Mouse (Mus musculus) layer of hippocampus, postnatal 14 days (tissue): Measurements from ENCODE around the gene Nrl. TPM values are rescaled to one million over a fixed set of nuclear protein-coding genes. Genes with fewer than 3 reads are reported as not detected.

Source experiments
- DNase-seq, 2 experiments: peaks; one replicate each; pipeline ENCODE4 v3.0.0; 2021 to 2022; ENCODE audit warnings: low spot score in 2 of 2, mixed read lengths in 1 of 2
- total RNA-seq, 2 experiments: library from RNA; stranded (reverse); gene quantifications; 2 replicates each; pipeline ENCODE4 v1.2.3; 2021

Nrl gene
- total RNA-seq, 2 experiments from 2014 or later, result 1.5 to 2.2 TPM

DNA sequence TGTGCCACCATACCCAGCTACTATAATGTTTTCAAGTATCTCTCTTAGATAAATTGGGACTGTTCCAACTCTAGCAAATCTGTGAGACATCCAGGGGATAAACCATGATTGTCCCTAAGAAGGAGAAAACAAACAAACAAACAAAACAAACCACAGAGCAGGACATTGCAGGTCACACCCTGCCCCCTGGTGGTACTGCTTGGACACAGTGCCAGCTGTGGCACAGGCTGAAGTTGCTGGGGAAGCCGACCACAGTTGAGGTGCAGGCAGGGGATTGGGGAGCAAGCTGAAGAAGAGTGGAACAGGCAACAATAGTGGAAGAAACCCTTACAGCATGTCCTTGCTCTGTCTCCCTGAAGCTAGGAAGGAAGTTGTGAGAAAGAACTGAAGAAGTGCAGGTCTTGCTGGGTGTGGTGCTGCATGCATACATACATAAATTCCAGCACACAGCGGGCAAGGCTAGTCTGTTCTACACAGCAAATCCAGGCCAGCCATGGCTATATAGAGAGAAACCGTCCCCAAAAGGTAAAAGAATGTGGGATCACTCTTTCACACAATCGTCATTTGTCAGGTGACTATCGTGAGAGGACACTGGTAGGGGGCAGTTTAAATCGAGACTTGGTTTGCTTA is 11.4 kb upstream of the Nrl start:
- no peak for DNase-seq

DNA sequence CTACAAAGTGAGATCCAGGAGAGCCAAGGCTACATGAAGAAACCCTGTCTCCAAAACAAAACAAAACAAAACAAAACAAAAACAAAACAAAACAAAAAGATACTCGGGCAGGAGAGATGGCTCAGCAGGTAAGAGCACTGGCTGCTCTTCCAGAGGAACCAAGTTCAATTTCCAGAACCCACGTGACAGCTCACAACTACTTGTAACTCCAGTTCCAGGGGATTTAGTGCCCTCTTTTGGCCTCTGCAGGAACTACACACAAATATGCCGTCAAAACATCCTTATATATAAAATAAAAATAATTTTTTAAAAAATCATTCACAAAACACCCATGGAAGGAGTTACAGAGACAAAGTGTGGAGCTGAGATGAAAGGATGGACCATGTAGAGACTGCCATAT is 3.2 kb upstream of the Nrl start:
- no peak for DNase-seq

DNA sequence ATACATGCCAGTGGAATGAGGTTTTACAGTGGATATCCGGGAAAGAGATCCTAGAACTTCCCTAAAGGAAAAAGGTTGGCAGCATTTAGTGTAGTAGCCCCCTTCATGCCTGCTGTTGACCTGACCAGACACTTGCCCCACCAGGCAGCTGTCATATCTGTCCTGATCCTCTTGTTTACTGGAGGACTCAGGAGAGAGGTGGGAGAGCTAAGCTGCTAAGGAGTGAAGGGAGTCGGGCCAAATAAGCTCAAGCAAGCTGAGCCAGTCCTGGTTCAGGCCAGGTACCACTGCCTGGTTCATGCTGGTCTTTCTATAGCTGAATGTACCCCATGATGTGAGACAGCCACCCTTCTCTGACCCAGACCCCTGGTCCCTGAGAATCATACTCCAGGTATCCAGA is 1.9 kb upstream of the Nrl start:
- no peak for DNase-seq

DNA sequence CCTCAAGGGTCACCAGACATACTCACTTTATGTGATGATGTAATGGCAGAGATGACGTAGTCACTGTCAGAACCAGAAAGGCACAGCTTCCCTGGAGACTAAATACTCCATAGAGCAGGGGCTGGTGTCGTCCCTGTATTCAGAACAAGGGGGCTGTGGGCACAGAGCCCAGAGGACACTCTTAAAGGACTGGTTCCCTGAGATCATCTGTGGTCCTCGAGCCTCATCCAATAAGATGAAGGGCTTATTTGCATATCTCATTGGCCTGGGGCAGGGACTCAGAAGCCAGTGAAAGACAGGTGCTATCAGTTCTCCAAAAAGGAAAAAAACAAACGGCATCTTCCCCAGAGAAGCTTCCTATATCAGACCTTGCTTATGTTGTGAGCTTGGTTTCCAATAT is 719 bp downstream of the Nrl start:
- DNase-seq, result no peak

DNA sequence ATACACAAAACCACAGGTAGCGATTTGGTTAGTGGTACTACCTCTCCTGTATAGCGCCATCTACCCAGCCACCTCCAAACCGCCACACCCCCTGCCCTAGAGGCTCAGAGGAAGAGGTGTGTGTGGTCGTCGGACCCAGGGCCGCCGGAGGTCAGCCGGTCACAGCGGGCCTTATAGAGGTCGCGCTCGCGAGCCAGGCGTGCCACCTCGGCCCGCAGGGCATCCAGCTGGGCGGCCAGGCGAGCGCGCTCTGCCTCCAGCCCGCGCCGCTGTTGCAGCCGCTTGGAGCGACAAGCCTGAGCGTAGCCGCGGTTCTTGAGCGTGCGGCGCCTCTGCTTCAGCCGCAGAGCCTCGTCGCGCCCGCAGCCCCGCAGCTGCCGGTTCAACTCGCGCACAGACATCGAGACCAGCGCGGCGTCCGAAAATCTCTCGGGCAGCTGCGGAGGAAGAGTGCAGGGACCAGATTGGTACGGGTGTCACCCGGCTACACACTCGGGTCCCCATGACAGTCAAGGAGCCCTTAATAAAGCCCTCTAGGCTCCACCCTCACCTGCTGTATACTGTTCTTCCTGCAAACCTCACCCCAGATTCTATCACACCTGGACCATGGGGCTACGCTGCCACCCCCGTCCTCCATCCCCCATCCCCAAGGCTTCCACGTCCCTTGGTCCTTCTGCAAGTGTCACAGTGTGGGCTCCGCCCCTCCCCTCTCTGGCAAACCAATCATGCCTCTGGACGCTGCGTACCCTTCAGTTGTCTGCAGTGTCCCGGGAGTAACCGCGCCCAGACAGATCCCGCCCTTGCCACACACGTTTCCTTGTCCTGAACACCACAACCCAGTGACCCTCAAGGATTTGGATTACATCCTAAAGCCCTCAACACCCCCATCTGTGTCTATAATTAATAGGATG is 4.1 kb downstream of the Nrl start:
- DNase-seq, result no peak

DNA sequence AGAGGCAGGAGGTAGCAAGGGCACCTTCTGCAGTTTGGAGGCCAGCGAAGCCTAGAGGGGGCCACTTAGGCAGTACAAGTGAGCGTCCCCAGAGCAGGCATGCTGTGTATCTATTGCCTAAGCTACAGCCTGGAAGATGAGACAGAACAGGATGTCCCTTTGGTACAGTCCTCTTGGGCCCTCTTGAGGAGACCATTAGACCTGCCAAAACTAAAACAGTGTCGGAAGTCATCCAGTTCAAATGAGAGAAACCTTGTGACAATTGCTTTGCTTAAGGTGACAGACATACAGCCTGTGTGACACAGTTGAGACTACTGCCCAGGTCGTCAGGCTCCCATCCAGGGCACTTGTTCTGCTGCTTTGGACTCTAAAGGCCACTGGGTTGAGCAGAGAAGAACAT is 5.2 kb downstream of the Nrl start:
- DNase-seq, result no peak

DNA sequence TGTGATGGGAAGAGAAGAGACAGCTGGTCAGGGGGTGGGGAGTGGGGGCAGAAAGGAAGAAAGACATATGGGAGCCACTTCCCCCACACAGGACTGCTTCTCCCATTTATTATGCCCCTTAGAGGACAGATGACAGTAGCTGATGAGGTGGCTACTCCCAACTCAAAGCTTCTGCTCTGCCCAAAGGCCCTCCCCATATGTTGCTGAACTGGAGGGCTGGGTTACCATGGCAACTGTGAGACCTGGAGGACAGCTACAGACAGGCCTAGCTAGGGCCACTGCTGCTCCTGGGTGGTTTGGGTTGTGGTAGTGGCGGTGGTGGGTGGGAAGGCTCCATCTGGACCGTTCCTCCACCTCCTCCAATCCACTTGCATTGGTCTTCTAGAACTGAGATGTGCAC is 5.9 kb downstream of the Nrl start:
- DNase-seq, result peak; percentile 63 to 68

DNA sequence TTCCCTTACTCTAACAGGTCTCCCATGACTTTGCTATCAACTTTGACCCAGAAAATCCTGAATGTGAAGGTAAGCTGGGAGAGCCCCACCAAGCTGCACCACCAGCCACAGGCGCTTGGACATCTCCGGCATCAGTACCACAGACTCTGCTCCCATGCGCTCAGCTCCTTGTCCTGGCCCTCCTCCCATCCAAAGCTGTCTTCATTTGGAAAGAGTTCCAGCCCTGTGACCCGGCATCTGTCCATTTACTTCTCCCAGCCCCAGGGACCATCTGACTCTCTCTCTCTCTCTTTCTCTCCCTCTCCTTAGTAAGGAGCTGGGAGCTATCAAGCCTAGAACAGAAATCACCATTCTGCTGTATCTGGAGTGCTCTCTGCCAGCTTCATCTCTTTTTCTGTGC is 8.9 kb downstream of the Nrl start:
- no peak for DNase-seq

DNA sequence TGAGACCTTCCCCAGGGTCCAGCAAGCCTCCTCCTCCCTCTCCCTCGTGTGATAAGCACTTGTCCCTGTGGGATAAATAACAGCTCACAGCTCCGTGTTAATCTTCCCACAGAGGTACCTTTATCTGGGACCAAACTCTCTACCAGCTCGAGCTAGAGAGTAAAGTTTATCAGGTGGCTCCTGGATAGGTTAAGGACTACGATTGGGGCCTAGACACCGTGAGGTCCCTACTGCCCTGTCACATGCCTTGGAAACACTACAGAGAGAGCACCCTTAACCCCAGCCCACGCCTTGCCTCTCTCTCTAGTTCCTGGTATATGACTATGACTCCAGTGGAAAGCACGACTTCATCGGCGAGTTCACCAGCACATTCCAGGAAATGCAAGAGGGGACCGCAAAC is 10.9 kb downstream of the Nrl start:
- no peak for DNase-seq

DNA sequence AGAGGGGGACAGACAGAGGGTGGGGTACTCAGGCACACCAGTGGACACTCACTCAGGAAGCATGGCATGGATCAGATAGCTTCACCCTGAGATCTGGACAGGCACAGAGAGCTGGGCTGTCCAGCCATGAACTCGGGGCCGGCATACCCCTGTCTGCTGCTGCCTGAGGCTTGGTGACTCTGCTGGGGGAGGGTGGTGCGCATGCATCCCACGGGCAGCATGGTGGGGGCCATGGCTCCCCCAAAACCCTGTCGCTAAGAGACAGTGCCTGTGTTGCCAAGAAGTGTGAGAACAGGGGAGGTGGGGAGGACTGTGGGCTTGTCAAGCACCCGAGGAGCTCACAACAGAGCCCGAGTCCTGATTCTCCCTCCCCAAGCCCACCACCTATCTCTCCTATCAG is 13.7 kb downstream of the Nrl start:
- peak; percentile 57 to 74 for DNase-seq

DNA sequence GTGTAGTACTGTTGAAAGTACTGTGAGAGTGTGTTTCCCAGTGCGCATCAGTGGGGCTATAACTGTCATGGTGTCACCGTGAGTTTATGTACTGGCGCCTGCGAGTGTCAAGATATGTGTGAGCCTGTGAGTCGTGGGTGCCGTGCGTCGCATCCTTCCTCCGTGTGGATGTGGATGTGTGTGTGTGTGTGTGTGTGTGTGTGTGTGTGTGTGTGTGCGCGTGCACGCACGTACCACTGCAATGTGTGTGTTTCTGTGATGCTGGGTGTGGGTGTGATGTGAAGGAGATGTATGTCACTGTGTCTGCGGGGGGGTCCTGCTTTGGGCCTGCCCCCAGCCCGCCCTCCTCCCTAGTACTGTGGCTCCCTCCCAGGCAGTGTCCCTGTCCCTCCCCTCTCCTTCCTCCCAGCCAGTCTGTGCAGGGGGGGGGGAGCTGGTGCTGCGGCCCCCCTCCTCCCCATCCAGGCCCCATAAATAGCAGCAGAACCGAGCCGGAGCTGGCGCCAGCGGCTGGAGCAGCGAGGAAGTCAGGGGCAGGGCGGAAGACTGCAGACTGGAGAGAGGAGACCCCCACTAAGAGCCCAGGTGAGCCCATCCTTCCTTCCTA is 14.6 kb downstream of the Nrl start, which contains the start of gene Cpne6:
Gene Cpne6, plus strand, starts transcription at position 321 of the 607 bp plus-strand sequence.
- DNase-seq, result no peak

DNA sequence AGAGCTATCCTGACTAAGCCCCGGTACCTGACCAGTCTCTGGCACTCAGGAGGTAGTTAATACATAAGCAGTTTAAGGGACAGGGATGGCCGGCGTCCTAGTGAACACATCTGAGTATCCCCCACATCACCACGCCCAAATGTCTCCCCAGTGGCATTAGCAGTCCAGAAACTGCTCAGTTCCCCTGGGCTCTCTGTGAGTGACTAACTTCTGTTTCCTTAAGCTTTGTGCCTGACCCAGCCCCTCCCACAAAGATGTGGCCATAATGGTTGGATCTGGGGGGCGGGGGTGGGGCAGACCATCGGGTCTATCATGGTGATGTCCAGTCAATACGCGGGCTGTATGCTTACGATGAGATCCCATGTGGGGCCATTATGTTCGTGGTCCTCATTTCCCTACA is 15.2 kb downstream of the Nrl start:
- DNase-seq, result no peak

DNA sequence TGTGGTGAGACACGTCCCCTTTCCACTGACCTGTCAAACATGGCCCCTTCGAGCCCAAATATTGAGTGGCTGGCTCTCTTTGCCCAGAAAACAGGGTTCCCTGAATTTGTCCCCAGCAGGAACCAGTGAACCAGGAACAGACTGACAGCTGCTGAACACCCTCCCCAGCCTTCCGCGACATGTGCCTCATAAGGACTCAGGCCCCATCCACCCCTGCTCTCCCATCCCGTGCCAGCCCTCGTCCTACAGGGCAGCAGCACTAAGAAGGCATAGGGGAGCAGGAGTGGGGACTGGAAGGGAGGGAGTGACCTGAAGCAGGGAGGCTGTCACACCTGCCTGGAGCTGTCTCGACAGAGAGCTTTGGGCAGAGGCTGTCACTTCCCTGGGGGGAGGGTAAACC is 17.0 kb downstream of the Nrl start:
- DNase-seq, result no peak

DNA sequence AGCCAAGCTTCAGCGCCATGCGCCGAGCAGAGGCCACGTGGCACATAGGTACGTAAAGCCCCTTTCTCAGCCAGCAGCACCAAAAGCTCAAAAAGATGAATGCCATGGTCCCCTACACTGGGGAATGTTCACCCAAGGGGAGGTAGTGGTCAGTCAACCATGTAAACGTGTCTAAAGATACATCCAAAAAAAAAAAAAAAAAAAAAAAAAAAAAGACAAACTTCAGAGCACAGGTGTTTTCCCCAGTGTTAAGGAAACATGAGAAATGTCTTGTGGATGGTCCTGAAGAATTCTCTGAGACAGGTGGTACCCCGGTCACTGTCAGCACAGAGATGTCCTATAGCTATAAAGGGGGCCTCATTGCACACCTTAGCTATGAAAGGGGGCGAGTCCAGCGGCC is 19.2 kb downstream of the Nrl start:
- no peak for DNase-seq

DNA sequence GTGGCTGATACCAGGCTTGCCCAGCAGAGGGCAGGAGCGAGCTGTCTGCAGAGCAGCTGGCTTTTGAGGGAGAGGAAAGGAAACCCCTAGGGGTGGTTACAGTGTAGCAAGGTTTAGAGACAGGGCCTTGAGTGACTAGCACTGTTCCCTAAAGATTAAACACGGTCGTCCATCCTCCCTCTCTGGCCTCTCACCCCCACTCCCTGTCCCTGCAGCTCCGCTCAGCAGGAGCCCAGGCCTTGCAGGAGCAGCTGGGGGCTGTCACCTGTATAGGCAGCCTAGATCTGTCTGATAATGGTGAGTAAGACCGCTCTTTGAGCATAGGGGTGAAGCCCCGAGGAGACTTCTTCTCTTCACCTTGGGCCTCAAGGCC is 27.3 kb downstream of the Nrl start:
- peak; percentile 83 to 90 for DNase-seq

DNA sequence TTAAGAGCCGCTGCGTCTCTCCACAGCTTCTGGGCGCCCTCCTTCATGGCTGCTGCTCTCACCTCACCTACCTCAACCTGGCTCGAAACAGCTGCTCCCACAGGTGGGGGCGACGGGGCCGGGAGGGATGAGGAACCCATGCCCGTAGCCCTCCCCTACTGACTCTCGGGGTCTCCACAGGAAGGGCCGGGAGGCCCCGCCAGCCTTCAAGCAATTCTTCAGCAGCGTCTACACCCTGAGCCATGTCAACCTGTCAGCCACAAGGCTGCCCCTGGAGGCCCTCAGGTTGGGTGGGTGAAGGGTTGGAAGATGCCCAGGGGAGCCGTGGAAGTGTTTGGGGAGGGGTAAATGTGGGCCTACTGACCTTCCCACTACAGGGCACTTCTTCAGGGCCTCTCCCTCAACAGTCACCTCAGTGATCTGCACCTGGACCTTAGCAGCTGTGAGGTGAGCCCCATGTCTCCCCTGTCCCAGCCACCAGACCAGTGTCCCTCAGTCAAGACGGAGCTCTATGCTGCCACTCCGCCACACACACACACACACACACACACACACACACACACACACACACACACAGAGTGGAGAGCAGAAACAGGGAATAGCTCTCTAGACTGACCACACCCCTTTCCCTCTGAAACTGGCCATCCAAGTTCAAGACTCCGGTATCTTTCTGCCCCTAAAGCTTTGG is 27.9 kb downstream of the Nrl start:
- no peak for DNase-seq

DNA sequence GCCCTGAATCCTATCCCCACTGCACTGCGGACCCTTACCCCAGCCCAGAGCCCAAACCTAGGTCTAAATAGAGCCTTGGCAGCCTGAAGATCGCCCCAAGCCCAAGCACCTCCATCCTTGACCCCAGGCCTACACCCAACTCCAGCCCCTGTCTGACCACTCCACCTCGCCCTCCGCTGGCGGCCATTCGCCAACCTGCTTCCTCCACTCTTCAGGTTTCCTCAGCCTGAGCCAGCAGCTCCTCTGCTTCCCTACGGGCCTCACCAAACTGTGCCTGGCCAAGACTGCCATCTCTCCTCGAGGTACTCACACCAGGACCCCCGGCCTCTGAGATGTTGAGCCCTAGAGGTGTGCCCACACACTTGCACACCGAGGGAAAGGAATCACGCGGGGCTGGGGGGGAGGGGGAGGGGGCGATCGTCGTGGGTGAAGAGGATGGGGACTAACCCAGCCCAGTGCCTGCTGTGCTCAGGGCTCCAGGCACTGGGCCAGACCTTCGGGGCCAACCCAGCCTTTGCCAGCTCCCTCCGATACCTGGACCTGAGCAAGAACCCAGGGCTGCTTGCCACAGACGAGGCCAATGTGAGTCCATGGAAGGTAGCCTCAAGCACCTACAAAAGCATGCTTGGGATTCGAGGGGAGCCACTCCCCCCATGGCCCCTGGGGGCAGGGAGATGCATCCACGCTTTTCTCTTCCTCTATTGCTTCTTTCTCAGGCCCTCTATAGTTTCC is 29.1 kb downstream of the Nrl start:
- no peak for DNase-seq

DNA sequence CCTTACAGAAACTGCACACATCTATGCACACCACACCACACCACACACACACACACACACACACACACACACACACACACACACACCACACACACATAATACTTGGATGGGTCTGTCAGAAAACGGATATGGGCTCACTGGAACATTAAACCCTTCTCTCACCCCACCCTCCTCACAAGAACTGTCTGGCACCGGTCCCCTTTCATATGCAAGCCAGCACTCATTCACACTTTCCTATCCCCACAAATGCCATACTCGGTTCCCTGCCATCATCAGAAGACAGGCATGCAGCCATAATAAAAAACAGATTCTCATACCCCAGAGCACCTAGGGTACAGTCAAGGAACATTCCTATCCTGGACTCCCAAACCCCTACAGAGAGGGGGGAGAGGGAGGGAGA is 32.7 kb downstream of the Nrl start:
- no peak for DNase-seq

DNA sequence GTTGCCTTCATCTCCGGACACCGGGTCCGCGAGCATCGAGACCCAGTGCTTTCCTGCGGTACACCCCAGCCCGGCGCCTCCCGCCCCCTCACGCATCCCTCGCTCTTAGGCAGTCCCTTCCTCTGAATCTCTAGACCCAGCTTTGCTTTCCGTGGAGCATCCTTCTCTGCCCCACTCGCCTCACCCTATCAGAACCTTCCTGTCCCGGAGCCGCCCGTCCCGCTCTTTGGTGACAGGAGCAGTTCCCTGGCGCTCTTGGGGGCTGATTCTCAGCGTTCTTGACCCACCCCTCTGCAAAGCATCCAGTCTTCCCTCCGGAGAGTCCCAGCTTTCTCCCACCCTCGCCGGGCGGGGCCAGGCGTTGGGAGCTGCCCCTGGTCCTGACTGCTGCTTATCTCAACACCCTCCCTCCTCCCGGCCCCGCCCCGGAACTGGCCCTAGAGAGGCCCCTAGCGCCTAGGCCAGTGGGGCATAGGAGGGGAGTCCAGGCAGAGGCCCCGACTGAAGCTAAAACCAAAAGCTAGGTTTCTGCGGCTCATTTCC is 33.4 kb downstream of the Nrl start:
- DNase-seq, result peak; percentile 49 to 62

DNA sequence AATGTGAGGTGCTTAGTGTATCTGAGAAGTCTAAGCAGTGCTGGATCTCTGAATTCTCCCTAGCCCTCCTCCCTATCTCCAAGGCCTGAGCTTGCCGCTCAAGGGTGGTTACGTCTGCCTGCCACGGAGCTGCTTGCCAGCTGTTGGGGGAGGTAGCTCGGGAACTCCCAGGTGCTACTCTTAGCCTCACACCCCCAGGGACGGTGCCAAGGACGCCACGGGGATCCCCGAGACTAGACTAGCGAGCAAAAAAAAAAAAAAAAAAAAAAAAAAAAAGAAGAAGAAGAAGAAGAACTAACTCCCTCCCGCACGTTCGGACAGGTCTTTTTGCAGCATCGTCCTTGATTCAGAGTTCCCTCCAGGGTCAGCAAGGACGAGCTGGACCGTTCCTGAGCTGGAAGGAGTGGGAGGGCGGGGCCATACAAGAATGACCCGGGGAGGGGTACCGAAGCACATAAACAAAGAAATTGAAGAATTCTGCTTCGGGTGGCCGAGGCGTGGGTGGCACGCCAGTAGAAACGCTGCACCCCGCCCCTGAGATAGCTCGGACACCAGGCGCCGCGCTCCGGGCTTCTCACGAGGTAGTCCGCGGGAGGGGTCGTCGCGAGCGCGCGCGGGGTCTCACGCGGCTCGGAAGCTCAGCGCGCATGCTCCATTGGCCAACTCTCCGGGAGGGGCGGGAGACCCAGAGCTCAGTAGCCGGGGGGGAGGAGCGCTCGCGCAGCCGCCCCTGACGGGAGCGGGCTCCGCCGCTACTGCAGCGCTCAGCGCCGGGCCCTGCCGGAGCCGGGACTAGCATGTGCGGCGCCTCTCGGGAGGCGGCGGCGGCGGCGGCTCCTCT is 34.2 kb downstream of the Nrl start, which contains the start of gene Carmil3:
Gene Carmil3, plus strand, starts transcription at position 291 of the 841 bp plus-strand sequence.
- peak; percentile 83 to 88 for DNase-seq
